Mouse (Mus musculus): ENCODE data around the gene Arhgef28.

GRCm38 (mm10) chr13:97941909-97942680 is 264.1 kb downstream of the Arhgef28 start:
- no peak for TF ChIP-seq POLR2A (IDR thresholded peaks at IDR 0.05; ENCODE audit: extremely low read depth, insufficient read depth, low read length)
- TF ChIP-seq CTCF (IDR thresholded peaks at IDR 0.05; ENCODE audit: extremely low read depth, insufficient read depth, low read length) = no peak
